Mouse (Mus musculus) cerebellum, postnatal 10 days (tissue): ENCODE measurements around the gene Olfr1415.
A peak's percentile ranks its signal among the peaks of the same experiment; 100 is the strongest.
"Not testable (repeated sequence)": the region's sequence is repeated elsewhere in the genome, so short reads cannot be mapped to it uniquely, and the experiment has no call there.

ENCODE experiments used
- DNase-seq, 2 experiments: peaks; one replicate each; pipeline ENCODE4 v3.0.0; 2021; ENCODE audit warnings: mixed read lengths in 2 of 2

Gene Olfr1415

DNA sequence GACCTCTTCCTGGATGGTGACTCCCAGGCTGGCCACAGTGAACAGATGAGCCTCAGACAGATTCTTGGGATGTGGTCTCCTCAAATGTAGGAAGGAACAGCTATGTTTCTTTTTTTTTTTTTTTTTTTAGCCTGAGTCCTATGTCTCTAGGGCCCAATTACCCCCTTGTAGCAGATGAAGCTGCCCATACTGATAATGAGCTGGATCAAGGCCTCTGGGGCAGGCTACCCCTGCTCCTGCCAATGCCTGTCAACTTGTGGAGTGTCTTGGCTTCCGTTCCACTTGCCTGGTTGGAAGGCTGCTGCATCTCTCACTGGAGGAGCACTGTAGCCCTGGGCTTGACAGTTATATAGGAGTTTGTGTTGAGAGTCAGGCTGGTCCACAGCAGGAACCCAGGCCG lies at the start of gene Olfr1415:
Gene Olfr1415, minus strand, starts transcription at position 101 of the 400 bp plus-strand sequence.
- peak in 1 of 2 experiments; percentile 13 for DNase-seq

- no peak for DNase-seq
Observed at GRCm38 (mm10) chr1:92539071-92539470, 43.2 kb upstream of the Olfr1415 start.

DNA sequence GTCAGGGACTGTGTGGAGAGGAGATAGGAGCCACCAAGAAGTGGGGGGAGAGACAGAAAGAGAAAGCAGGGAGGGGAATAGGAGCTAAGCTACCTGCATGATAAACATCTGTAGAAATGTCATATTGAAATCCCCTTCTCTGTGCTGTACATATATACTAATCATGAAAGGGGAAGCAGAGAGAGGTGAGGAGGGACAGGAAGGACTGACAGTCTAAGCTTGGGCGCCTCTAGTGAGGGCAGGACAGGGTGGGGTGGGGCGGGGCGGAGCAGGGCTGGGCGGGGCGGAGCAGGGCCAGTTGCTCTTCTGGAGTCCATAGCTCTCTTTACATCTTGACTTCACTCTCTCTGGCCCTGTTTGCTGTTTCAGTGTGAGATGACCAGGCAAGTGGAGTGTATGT lies 41.1 kb upstream of the Olfr1415 start:
- DNase-seq, result no peak

GRCm38 (mm10) chr1:92523764-92524163 lies 27.9 kb upstream of the Olfr1415 start:
- no peak for DNase-seq

DNA sequence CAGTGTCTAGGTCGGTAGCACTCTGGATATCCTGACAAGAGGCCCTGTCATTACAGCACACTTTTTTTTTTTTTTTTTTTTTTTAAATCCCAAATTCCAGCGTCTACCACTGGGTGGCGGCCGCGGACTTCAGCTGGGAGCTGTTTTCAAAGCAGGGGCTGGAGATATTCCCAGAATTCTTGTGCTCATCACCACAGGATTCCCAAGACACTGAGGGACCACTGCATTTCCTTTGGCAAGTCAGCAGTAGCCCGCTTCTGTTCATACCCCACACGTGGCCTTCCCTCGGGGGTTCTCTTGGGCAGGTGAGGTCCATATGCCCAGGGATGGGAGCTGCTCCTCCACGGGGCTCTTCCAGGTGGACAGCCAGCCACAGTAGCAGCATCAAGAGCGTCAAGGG lies 25.5 kb upstream of the Olfr1415 start:
- DNase-seq, result peak; percentile 81 to 88

DNA sequence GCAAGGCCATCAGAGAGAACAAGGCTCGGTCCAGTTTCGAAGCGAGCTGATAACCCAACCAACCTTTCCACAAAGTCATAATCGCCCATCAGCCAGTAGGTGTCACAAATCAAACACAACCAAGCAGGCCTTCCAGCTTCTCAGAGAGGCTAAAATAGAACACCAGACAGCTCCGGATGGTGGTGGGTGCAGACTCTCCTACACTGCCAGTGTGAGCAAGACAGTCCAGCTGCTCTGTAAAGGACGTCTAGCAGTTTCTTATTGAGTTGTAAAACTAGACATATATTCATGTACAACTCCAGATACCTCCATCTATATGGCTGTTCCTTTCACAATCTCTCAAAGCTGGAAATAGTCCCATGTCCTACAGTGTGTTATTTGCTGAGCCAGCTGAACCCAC lies 23.1 kb upstream of the Olfr1415 start:
- DNase-seq, result no peak

DNA sequence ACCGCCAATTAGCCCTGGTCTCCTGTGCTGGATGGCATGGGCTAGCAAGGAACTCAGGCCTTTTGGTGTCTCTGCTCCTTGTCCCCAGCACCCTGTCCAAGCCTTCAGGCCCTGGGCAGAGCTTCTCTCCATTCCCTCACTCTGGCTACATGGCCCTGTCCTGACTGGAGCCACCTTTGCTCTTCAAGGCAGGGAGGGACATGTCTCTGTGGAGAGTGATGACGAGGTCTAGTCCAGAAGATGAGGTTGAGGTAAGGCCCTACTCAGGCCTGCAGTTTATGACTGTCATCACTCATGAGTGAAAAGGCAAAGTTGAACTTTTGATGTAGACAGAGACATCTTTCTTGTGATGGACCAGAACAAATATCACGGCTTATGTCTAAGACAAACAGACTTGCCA lies 22.7 kb upstream of the Olfr1415 start, which contains the start of gene Olfr1414:
Gene Olfr1414, minus strand, starts transcription at position 101 of the 400 bp plus-strand sequence.
- no peak for DNase-seq

DNA sequence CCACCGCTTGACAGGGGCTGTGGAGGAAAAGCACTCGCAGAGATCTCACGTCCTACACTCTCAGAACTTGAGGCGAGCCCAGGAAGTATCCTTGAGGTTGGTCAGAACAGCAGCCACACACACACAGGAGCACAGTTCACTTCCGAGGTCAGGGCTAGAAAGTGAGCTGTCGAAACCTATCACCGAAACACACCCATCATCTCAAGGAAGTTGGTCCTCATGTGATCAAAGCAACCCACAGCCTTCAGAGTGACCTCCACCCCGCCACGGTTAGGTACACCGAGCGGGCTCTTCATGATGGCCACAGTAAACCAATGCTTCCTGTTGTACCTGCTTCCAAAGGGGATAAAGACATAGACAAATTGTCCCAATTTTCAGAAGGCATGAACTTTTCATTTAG lies 19.5 kb upstream of the Olfr1415 start:
- DNase-seq, result no peak

- DNase-seq, result not testable (repeated sequence)
Observed at GRCm38 (mm10) chr1:92511646-92512045, 15.7 kb upstream of the Olfr1415 start.

DNA sequence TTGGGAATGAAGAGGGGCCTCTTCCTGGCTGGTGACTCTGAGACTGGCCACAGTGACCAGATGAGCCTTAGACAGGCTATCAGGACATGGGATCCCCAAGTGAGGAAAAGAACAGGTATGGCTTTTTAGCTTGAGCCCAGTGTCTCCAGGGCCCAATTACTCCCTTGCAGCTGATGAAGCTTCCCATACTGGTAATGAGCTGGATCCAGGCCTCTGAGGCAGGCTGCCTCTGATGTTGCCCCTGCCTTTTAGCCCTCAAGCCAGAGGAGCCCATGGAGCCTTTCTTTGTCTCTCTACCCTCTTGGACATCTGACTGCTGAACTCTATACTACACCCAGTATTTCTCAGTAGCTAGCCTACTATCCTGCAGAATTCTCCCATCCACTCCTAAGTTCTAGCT lies 10.9 kb downstream of the Olfr1415 start, which contains the start of gene Olfr1416:
Gene Olfr1416, minus strand, starts transcription at position 101 of the 400 bp plus-strand sequence.
- no peak for DNase-seq

- peak in 1 of 2 experiments; percentile 62 for DNase-seq
Observed at GRCm38 (mm10) chr1:92474066-92474578, 21.8 kb downstream of the Olfr1415 start.

DNA sequence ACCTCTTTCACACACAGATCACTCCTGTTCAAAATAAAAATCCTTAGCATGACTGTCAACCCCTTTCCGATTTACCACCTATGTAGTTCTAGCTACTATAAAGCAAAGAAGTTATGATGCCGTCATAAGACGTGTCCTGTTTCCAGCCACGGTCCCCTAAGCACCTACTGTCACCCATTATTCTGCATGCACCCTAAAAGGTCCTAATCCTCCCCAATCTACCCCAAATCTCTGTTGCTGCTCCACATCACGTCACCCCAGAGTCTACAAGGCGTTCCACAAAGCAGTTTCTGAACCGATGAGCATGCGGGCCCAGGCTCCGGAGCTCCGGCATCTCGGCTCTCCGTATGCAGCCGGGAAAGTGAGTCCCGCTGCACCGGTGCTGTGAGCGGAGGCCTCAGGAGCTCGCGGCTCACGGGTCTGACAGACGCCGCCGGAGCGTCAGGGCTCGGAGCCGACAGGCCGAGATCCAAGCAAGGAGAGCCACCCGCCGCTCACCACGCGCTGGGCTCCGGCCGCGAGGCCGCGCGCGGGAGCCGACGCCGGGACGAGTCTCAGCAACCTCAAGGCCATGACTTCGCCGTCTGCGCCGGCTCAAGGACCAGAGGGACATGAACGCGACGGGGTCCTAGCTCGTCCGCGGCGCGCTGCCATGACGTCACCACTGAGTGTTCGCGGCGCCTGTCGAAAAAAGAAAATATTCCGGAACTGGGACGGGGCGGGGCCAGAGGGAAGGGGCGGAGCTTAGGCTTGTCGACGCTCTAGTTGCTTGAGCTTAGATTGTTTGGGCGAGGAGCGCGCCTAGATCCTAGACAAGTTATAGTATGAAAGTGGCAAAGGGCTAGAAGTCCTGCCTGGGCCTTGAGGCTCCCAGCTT lies 22.5 kb downstream of the Olfr1415 start, which contains the start of gene Ndufa10:
Gene Ndufa10, minus strand, starts transcription at position 696 of the 877 bp plus-strand sequence.
- DNase-seq, result peak; percentile 98 to 99

DNA sequence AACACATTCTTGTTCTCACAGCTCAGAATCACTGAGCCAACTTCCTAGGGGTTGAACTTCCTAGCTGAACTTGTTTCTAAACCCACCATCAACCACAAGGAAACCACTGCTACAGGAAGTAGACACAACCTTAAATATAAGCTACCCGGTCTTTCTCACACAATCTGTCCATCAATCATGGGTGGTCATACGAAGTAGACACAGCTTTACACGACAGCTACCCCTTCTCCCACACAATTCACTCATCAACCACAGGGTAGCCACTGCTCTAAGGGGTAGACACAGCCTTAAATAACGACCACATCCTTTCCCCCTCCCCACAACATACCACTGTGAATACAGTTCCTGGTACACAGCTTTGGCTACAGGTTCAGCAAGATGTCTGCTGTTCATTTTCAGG lies 27.0 kb downstream of the Olfr1415 start:
- DNase-seq, result no peak

GRCm38 (mm10) chr1:92458416-92458815 lies 37.5 kb downstream of the Olfr1415 start:
- peak; percentile 23 to 45 for DNase-seq

GRCm38 (mm10) chr1:92457758-92458157 lies 38.1 kb downstream of the Olfr1415 start:
- DNase-seq, result peak; percentile 64 to 67

GRCm38 (mm10) chr1:92453751-92454445 lies 42.0 kb downstream of the Olfr1415 start:
- DNase-seq, result peak in 1 of 2 experiments; percentile 61

- no peak for DNase-seq
Observed at GRCm38 (mm10) chr1:92448293-92448692, 47.6 kb downstream of the Olfr1415 start.

DNA sequence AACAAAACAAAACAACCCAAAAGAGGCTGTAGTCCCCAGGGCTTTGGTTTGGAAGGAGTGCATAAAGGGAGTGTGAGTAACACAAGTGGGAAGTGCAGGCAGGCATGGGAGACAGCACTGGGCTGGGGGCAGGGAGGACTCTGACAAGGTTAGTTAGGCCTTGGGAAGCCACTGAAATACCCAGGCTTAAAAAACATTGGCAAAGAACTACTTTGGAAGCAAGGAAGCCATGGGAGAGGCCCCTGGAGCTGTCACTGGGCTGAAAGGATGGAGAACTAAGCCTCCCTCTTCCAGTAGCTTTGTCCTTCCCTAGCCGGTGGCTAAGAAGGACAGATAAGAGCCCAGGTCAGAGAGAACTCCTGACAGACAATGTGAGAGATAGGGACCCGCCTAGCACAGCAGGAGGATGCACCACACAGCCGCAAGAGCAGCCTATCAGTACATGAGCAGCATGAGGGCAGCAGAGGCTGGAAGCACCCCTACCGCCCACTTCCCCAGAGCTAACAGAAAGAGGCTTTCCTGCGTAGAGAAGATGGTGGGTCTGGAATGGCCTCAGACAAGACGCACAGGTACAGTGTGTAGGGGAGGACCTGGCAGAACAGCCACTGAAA lies 54.3 kb downstream of the Olfr1415 start:
- DNase-seq, result no peak

DNA sequence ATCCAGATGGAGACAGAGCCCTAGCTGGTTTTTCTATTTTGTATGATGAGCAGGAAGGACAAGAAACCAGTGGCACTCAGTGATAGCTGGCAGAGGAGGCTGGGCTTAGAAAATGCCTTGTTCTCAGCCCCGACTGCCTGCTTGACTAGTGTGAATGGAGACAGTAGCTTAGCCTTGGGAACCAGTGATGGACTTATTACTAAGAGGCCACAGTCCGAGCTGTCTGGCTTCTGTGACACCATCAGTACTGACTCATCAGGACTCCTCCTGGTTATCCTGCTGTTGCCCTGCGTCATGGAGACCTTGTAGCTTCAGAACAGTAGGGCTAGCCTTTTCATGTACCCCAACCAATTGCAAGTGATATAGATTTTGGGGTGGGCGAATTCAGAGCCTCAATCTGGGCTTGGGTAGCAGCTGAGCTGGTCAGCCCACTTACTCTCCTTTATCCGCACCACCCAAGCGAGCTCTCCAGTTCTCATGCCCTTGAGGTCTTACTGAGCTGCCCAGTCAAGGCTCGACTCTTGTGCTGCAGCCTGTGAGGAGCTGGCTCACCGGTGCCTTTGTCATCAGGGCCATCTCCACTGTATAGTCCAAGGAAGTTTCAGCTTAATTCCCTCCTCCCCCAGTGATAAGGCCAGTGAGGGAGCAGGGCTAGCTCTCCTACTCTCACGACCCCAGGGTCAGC lies 55.7 kb downstream of the Olfr1415 start:
- DNase-seq, result no peak
